27 mouse cellular contexts compared by ENCODE assay signal in genomic region chr16:73005831-73006230, GRCm38 (mm10).
A peak's percentile ranks its signal among the peaks of the same experiment; 100 is the strongest.
DNase-seq lines count a peak whose midpoint lies in the region; ATAC-seq and TF ChIP-seq lines count a peak whose summit lies in the region.
"Had no signal": no experiment of that assay in that cellular context is flagged by ENCODE, and none has a peak within 500 bp of the region (broad histone marks: within the 10 kb centered on the region; RNA-seq: fewer than 3 reads in every experiment).

No protein-coding gene starts in this region.

- 52% methylated on average over 4 of the region's 4 CpGs for WGBS in forebrain, embryonic 16.5 days
- 52% methylated on average over 4 of the region's 4 CpGs for WGBS in forebrain, embryonic 13.5 days
- WGBS in hindbrain, embryonic 13.5 days: 65% methylated on average over 4 of the region's 4 CpGs
- WGBS in hindbrain, embryonic 10.5 days: 83% methylated on average over 4 of the region's 4 CpGs
- WGBS in limb, embryonic 11.5 days: 88% methylated on average over 4 of the region's 4 CpGs

- no peaks in the 10 kb centered on the region for H3K27me3 ChIP-seq in forebrain, embryonic 16.5 days (replicated peaks; ENCODE audit: control insufficient read depth, insufficient read depth, low read length)
- no peaks in the 10 kb centered on the region for H3K27me3 ChIP-seq in forebrain, embryonic 13.5 days
- H3K27me3 ChIP-seq in hindbrain, embryonic 13.5 days: no peaks in the 10 kb centered on the region
- H3K27me3 ChIP-seq in hindbrain, embryonic 10.5 days (ENCODE audit: insufficient read depth, poor library complexity, severe bottlenecking): no peaks in the 10 kb centered on the region
- no peaks in the 10 kb centered on the region for H3K27me3 ChIP-seq in limb, embryonic 11.5 days (ENCODE audit: control insufficient read depth, insufficient read depth, low read length)
- H3K27me3 ChIP-seq: embryonic facial prominence, embryonic 13.5 days; forebrain, embryonic 12.5 days; heart, embryonic 12.5 days; heart, embryonic 15.5 days; hindbrain, embryonic 15.5 days had no signal

- H3K4me3 ChIP-seq in forebrain, embryonic 16.5 days (replicated peaks; ENCODE audit: low read length): no peak overlapping the region
- H3K4me3 ChIP-seq in forebrain, embryonic 13.5 days: no peak overlapping the region
- H3K4me3 ChIP-seq in hindbrain, embryonic 13.5 days: no peak overlapping the region
- H3K4me3 ChIP-seq in hindbrain, embryonic 10.5 days: no peak overlapping the region
- no peak overlapping the region for H3K4me3 ChIP-seq in limb, embryonic 11.5 days (ENCODE audit: low read depth, low read length)
- H3K4me3 ChIP-seq in left cerebral cortex, adult 2 months: no peak overlapping the region
- H3K4me3 ChIP-seq: embryonic facial prominence, embryonic 10.5 days; embryonic facial prominence, embryonic 13.5 days; erythroblast, embryonic 14.5 days; forebrain, embryonic 12.5 days; gastrocnemius, adult 2 months; heart, embryonic 12.5 days; heart, embryonic 15.5 days; hindbrain, embryonic 15.5 days had no signal

- peak; percentile 28; the same call in 1 of the 2 replicates for ATAC-seq in forebrain, embryonic 16.5 days
- ATAC-seq in forebrain, embryonic 13.5 days: no peak
- no peak for ATAC-seq in hindbrain, embryonic 13.5 days (ENCODE audit: low FRiP score)
- no peak for ATAC-seq in limb, embryonic 11.5 days (ENCODE audit: insufficient number of reproducible peaks, low FRiP score, low TSS enrichment, low read depth)
- ATAC-seq: forebrain, postnatal 0 days; Patski had no signal

- no peak overlapping the region for H3K27ac ChIP-seq in forebrain, embryonic 16.5 days (ENCODE audit: low read length)
- no peak overlapping the region for H3K27ac ChIP-seq in forebrain, embryonic 13.5 days
- 0 out of 2 replicates have a peak overlapping the region, but pooled peaks have one; percentile 9 for H3K27ac ChIP-seq in hindbrain, embryonic 13.5 days
- H3K27ac ChIP-seq in hindbrain, embryonic 10.5 days: no peak overlapping the region
- no peak overlapping the region for H3K27ac ChIP-seq in limb, embryonic 11.5 days (replicated peaks; ENCODE audit: low read depth, low read length)
- no peak overlapping the region for H3K27ac ChIP-seq in left cerebral cortex, adult 2 months
- H3K27ac ChIP-seq: embryonic facial prominence, embryonic 10.5 days; embryonic facial prominence, embryonic 13.5 days; forebrain, embryonic 12.5 days; gastrocnemius, adult 2 months; heart, embryonic 15.5 days; hindbrain, embryonic 15.5 days had no signal

- H3K4me2 ChIP-seq in forebrain, embryonic 16.5 days (ENCODE audit: low read length): no peak overlapping the region
- H3K4me2 ChIP-seq in forebrain, embryonic 13.5 days: no peak overlapping the region
- H3K4me2 ChIP-seq in hindbrain, embryonic 13.5 days: no peak overlapping the region
- no peak overlapping the region for H3K4me2 ChIP-seq in limb, embryonic 11.5 days (ENCODE audit: low read depth, severe bottlenecking)
- H3K4me2 ChIP-seq: embryonic facial prominence, embryonic 13.5 days; forebrain, embryonic 12.5 days; heart, embryonic 12.5 days; heart, embryonic 15.5 days; hindbrain, embryonic 15.5 days had no signal

- H3K4me1 ChIP-seq in forebrain, embryonic 16.5 days (replicated peaks; ENCODE audit: control insufficient read depth, insufficient read depth, low read length): no peaks in the 10 kb centered on the region
- H3K4me1 ChIP-seq in forebrain, embryonic 13.5 days: peaks cover 9% of the 10 kb centered on the region
- peaks cover 6% of the 10 kb centered on the region for H3K4me1 ChIP-seq in hindbrain, embryonic 13.5 days (replicated peaks)
- H3K4me1 ChIP-seq in hindbrain, embryonic 10.5 days (replicated peaks): peaks cover 17% of the 10 kb centered on the region
- H3K4me1 ChIP-seq in limb, embryonic 11.5 days (ENCODE audit: control insufficient read depth, insufficient read depth, low read length): peaks cover 19% of the 10 kb centered on the region
- H3K4me1 ChIP-seq: heart, embryonic 12.5 days; heart, embryonic 15.5 days had no signal

- H3K9me3 ChIP-seq in forebrain, embryonic 16.5 days (ENCODE audit: control insufficient read depth, low read length): no peaks in the 10 kb centered on the region
- no peaks in the 10 kb centered on the region for H3K9me3 ChIP-seq in forebrain, embryonic 13.5 days (replicated peaks)
- H3K9me3 ChIP-seq in hindbrain, embryonic 13.5 days: no peaks in the 10 kb centered on the region
- H3K9me3 ChIP-seq in hindbrain, embryonic 10.5 days: no peaks in the 10 kb centered on the region
- no peaks in the 10 kb centered on the region for H3K9me3 ChIP-seq in limb, embryonic 11.5 days (ENCODE audit: control insufficient read depth, low read length)
- H3K9me3 ChIP-seq: embryonic facial prominence, embryonic 10.5 days; embryonic facial prominence, embryonic 13.5 days; forebrain, embryonic 12.5 days; heart, embryonic 12.5 days; heart, embryonic 15.5 days; hindbrain, embryonic 15.5 days had no signal

- no peak for TF ChIP-seq CTCF in left cerebral cortex, adult 2 months (IDR thresholded peaks at IDR 0.05)

- H3K36me3 ChIP-seq in forebrain, embryonic 16.5 days (ENCODE audit: control insufficient read depth, insufficient read depth): peaks cover 6% of the 10 kb centered on the region; the same call in 1 of the 2 replicates
- peaks cover 22% of the 10 kb centered on the region for H3K36me3 ChIP-seq in forebrain, embryonic 13.5 days (ENCODE audit: poor library complexity, severe bottlenecking)
- peaks cover 18% of the 10 kb centered on the region for H3K36me3 ChIP-seq in hindbrain, embryonic 13.5 days
- H3K36me3 ChIP-seq in hindbrain, embryonic 10.5 days: peaks cover 43% of the 10 kb centered on the region
- H3K36me3 ChIP-seq in limb, embryonic 11.5 days (ENCODE audit: control insufficient read depth, insufficient read depth, low read length): no peaks in the 10 kb centered on the region; the same call in 1 of the 2 replicates
- H3K36me3 ChIP-seq: forebrain, embryonic 12.5 days; heart, embryonic 15.5 days; hindbrain, embryonic 15.5 days had no signal

- no peak overlapping the region for H3K9ac ChIP-seq in forebrain, embryonic 16.5 days (replicated peaks; ENCODE audit: low read depth, low read length)
- no peak overlapping the region for H3K9ac ChIP-seq in forebrain, embryonic 13.5 days
- H3K9ac ChIP-seq in hindbrain, embryonic 13.5 days: no peak overlapping the region
- H3K9ac ChIP-seq in limb, embryonic 11.5 days (ENCODE audit: low read length): no peak overlapping the region
- H3K9ac ChIP-seq: embryonic facial prominence, embryonic 13.5 days; forebrain, embryonic 12.5 days; forebrain, postnatal 0 days; heart, embryonic 12.5 days; heart, embryonic 15.5 days; hindbrain, embryonic 15.5 days had no signal

- intact Hi-C loops in left cerebral cortex, adult 2 months (cut with DNase I): no loop called here

- DNase-seq in hindbrain, embryonic 10.5 days (ENCODE audit: low spot score): no peak
- DNase-seq in limb, embryonic 11.5 days (ENCODE audit: low spot score): peak; percentile 11
- DNase-seq in urinary bladder, adult 18-20 months (ENCODE audit: low spot score in 2 of 2): no peak
- no peak for DNase-seq in left cerebral cortex, adult 2 months (ENCODE audit: extremely low spot score in 1 of 2, low spot score in 2 of 2)
- DNase-seq: adrenal gland, postnatal 14 days; cerebellum, adult 11-12 months; cerebellum, adult 8-10 months; cerebellum, postnatal 10 days; cerebellum, postnatal 36 days; embryo, embryonic 11 days; forebrain, postnatal 0 days; gastrocnemius, adult 2 months; gastrocnemius, postnatal 14 days; heart, adult 18-20 months; heart, postnatal 10 days; heart, postnatal 4 days had no signal
